Mouse (Mus musculus): ENCODE data around the gene Ifnl3. TPM values are rescaled to one million over a fixed set of nuclear protein-coding genes. Genes with fewer than 3 reads are reported as not detected.
A peak's percentile ranks its signal among the peaks of the same experiment; 100 is the strongest.

The Ifnl3 gene
- total and polyA plus RNA-seq, 2 experiments from 2014 or later, result not detected

DNA sequence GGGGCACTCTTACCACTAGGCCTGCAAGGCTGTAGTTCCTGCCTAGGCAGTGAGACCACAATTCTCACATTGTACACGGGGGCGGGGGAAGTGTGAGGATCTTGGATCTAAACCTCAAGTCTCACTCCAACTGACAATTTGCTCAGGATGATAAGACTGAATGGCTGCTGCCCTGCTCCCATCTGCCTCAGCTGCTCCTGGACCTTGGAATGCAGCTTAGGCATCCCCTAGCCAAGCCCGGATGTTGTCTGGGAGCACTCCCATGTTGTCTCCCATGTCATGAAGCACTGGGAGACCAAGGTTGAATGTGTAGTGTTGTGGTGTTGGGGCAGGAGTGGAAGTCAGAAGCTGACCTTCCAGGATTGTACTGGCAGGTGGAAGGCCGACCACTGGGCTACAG is 44.9 kb downstream of the Ifnl3 start:
- H3K9ac ChIP-seq (replicated peaks; ENCODE audit: low read depth, low read length), result no peak overlapping the region
- WGBS, result 81% methylated on average over 4 of the region's 4 CpGs
- H3K36me3 ChIP-seq (replicated peaks; ENCODE audit: control insufficient read depth, insufficient read depth, low read length), result peaks cover 53% of the 10 kb centered on the region
- DNase-seq (ENCODE audit: low spot score), result no peak
- no peak for ATAC-seq (ENCODE audit: insufficient read depth, low read depth)
- no peaks in the 10 kb centered on the region for H3K9me3 ChIP-seq (replicated peaks; ENCODE audit: control insufficient read depth, low read length)
- H3K4me1 ChIP-seq (ENCODE audit: control insufficient read depth, insufficient read depth), result peaks cover 20% of the 10 kb centered on the region
- TF ChIP-seq CTCF (IDR thresholded peaks at IDR 0.05; ENCODE audit: low read depth) (no peak), EP300 (IDR thresholded peaks at IDR 0.05; ENCODE audit: low read depth) (no peak)
- no peak overlapping the region for H3K4me2 ChIP-seq (ENCODE audit: low read depth, low read length)
- H3K27me3 ChIP-seq (ENCODE audit: control insufficient read depth, insufficient read depth, low read length), result no peaks in the 10 kb centered on the region
- H3K4me3 ChIP-seq (ENCODE audit: low read depth, low read length), result no peak overlapping the region
- no peak overlapping the region for H3K27ac ChIP-seq (ENCODE audit: low read depth)

GRCm38 (mm10) chr7:28568253-28568652 is 45.6 kb downstream of the Ifnl3 start:
- DNase-seq (ENCODE audit: low spot score), result peak; percentile 69
- H3K27ac ChIP-seq (ENCODE audit: low read depth), result no peak overlapping the region
- H3K4me3 ChIP-seq (ENCODE audit: low read depth, low read length), result no peak overlapping the region
- no peak overlapping the region for H3K9ac ChIP-seq (replicated peaks; ENCODE audit: low read depth, low read length)
- no peak overlapping the region for H3K4me2 ChIP-seq (ENCODE audit: low read depth, low read length)
- peaks cover 20% of the 10 kb centered on the region for H3K4me1 ChIP-seq (ENCODE audit: control insufficient read depth, insufficient read depth)
- 0 out of 2 replicates have a peak, but pooled peaks have one; percentile 11 for ATAC-seq (ENCODE audit: insufficient read depth, low read depth)
- H3K9me3 ChIP-seq (replicated peaks; ENCODE audit: control insufficient read depth, low read length), result no peaks in the 10 kb centered on the region
- TF ChIP-seq EP300 (IDR thresholded peaks at IDR 0.05; ENCODE audit: low read depth) (no peak), CTCF (IDR thresholded peaks at IDR 0.05; ENCODE audit: low read depth) (peak; percentile 72)
- no peaks in the 10 kb centered on the region for H3K27me3 ChIP-seq (ENCODE audit: control insufficient read depth, insufficient read depth, low read length)
- peaks cover 46% of the 10 kb centered on the region for H3K36me3 ChIP-seq (replicated peaks; ENCODE audit: control insufficient read depth, insufficient read depth, low read length)

DNA sequence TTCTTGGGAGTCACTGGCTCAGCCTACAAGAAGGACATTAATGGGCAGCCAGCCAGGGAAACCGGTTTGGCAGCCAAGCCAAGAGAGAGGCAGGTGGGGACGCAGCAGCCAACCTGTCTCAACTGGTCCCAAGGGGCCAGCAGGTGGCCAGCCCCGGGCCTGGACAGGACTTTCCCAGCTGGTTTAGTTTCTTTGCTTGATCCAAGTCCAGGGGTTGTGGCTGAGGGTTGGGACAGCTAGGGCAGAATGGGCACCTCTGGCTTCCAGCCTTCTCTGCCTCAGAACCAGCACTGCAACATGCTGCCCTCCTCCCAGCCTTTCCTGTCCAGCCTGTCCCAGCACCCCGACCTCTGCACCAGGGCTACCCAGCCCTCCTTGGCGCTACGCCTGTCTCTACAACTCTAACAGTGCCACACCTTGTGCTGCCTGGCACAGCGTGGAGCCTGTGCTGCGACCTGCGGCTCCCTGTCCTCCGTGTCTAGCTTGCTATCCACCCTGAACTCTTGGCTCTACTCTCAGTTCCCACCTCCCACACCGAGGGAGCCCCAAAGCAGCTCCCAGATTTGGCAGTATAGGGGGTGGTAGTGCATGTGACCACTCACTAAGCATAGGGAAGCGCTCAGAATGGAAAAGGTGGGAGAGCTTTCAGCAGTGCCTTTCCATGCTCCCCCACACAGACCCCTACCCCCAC is 47.8 kb downstream of the Ifnl3 start:
- H3K4me3 ChIP-seq (ENCODE audit: low read depth, low read length), result no peak overlapping the region
- H3K27me3 ChIP-seq (ENCODE audit: control insufficient read depth, insufficient read depth, low read length), result no peaks in the 10 kb centered on the region
- DNase-seq (ENCODE audit: low spot score), result no peak
- no peak overlapping the region for H3K27ac ChIP-seq (ENCODE audit: low read depth)
- no peak overlapping the region for H3K9ac ChIP-seq (replicated peaks; ENCODE audit: low read depth, low read length)
- peaks cover 20% of the 10 kb centered on the region for H3K4me1 ChIP-seq (ENCODE audit: control insufficient read depth, insufficient read depth)
- H3K4me2 ChIP-seq (ENCODE audit: low read depth, low read length), result no peak overlapping the region
- no peaks in the 10 kb centered on the region for H3K9me3 ChIP-seq (replicated peaks; ENCODE audit: control insufficient read depth, low read length)
- H3K36me3 ChIP-seq (replicated peaks; ENCODE audit: control insufficient read depth, insufficient read depth, low read length), result peaks cover 24% of the 10 kb centered on the region
- TF ChIP-seq EP300 (IDR thresholded peaks at IDR 0.05; ENCODE audit: low read depth), result no peak
- TF ChIP-seq CTCF (IDR thresholded peaks at IDR 0.05; ENCODE audit: low read depth), result no peak
- ATAC-seq (ENCODE audit: insufficient read depth, low read depth), result 0 out of 2 replicates have a peak, but pooled peaks have one; percentile 24
- 50% methylated on average over 12 of the region's 12 CpGs for WGBS

- Histone ChIP-seq H3K27ac (ENCODE audit: low read depth) (no peak overlapping the region), H3K4me1 (ENCODE audit: control insufficient read depth, insufficient read depth) (peaks cover 20% of the 10 kb centered on the region), H3K9ac (replicated peaks; ENCODE audit: low read depth, low read length) (0 out of 2 replicates have a peak overlapping the region, but pooled peaks have one; percentile 9), H3K9me3 (replicated peaks; ENCODE audit: control insufficient read depth, low read length) (no peaks in the 10 kb centered on the region), H3K36me3 (replicated peaks; ENCODE audit: control insufficient read depth, insufficient read depth, low read length) (peaks cover 19% of the 10 kb centered on the region), H3K27me3 (ENCODE audit: control insufficient read depth, insufficient read depth, low read length) (no peaks in the 10 kb centered on the region), H3K4me2 (ENCODE audit: low read depth, low read length) (no peak overlapping the region), H3K4me3 (ENCODE audit: low read depth, low read length) (no peak overlapping the region)
- 34% methylated on average over 5 of the region's 5 CpGs for WGBS
- DNase-seq (ENCODE audit: low spot score) (no peak), ATAC-seq (ENCODE audit: insufficient read depth, low read depth) (no peak)
- TF ChIP-seq EP300 (IDR thresholded peaks at IDR 0.05; ENCODE audit: low read depth), result no peak
- TF ChIP-seq CTCF (IDR thresholded peaks at IDR 0.05; ENCODE audit: low read depth), result no peak
Measured at GRCm38 (mm10) chr7:28570982-28571682, 48.5 kb downstream of the Ifnl3 start.

DNA sequence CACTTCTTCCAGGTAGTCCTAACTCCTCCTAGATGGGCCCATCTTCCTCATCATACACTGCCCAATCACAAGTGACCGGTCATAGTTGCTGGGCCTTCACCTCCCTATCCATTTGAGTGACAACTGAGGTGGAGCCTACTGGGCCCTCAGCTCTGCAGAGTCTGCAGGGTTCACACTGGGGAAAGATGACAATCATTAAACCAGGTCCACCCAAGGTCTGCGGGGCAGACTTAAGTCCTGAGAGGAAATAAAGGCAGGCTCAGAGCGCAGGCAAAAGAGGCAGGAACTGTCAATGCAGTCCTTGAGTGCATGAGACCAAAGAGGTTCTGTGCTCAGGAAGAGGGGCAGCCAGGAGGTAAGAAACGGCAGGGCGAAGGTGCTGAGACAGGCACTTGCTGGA is 50.1 kb downstream of the Ifnl3 start:
- no peak overlapping the region for H3K4me2 ChIP-seq (ENCODE audit: low read depth, low read length)
- ATAC-seq (ENCODE audit: insufficient read depth, low read depth), result no peak
- peaks cover 3% of the 10 kb centered on the region for H3K36me3 ChIP-seq (replicated peaks; ENCODE audit: control insufficient read depth, insufficient read depth, low read length)
- H3K9me3 ChIP-seq (replicated peaks; ENCODE audit: control insufficient read depth, low read length), result no peaks in the 10 kb centered on the region
- no peak overlapping the region for H3K27ac ChIP-seq (ENCODE audit: low read depth)
- no peak for TF ChIP-seq EP300 (IDR thresholded peaks at IDR 0.05; ENCODE audit: low read depth)
- TF ChIP-seq CTCF (IDR thresholded peaks at IDR 0.05; ENCODE audit: low read depth), result no peak
- no peak overlapping the region for H3K4me3 ChIP-seq (ENCODE audit: low read depth, low read length)
- 82% methylated on average over 5 of the region's 5 CpGs for WGBS
- H3K27me3 ChIP-seq (ENCODE audit: control insufficient read depth, insufficient read depth, low read length), result no peaks in the 10 kb centered on the region
- no peak overlapping the region for H3K9ac ChIP-seq (replicated peaks; ENCODE audit: low read depth, low read length)
- peaks cover 33% of the 10 kb centered on the region for H3K4me1 ChIP-seq (ENCODE audit: control insufficient read depth, insufficient read depth)
- no peak for DNase-seq (ENCODE audit: low spot score)
